Mouse (Mus musculus): ENCODE results near the gene Fam166b.

Fam166b gene

DNA sequence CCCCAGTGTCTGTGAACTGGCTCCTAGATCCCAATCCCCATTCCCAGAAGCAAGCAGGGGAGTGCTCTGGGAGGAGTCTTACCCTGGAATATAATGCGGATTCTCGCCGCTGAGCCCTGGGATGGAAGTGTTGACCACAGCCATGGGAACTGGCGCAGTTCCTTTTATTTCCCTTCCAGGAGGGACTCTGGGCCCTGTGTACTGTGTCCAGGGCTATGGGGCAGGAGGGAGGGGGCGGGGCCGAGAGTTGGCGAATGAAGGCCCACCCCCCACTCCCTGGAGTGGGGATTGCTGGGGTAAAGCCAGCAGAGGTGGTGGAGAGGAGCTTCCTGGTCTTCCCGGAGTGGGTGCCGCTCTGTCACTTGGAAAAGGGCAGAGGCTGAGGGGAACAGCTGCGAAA, at the start of gene Fam166b:
Fam166b (minus strand) TSS at position 189 of the 400 bp plus-strand sequence.
- no peak for DNase-seq (ENCODE audit: low spot score in 2 of 2)

DNA sequence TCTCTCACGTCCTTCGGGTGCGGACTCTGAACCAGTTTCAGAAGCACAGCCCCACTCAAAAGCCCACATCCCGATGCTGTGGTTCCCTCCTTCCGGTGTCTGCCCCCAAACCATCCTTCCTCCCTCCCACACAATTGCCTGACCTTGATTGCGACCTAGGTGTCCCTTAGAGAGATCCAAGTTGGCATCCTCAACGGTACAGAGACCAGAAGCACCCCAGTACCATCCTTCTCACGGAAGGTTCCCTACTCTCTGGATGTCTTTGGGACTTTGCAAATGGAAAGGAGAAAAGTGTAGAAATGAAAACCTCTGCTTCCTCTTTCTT, 49.6 kb upstream of the Fam166b start:
- DNase-seq (ENCODE audit: low spot score in 2 of 2): no peak

DNA sequence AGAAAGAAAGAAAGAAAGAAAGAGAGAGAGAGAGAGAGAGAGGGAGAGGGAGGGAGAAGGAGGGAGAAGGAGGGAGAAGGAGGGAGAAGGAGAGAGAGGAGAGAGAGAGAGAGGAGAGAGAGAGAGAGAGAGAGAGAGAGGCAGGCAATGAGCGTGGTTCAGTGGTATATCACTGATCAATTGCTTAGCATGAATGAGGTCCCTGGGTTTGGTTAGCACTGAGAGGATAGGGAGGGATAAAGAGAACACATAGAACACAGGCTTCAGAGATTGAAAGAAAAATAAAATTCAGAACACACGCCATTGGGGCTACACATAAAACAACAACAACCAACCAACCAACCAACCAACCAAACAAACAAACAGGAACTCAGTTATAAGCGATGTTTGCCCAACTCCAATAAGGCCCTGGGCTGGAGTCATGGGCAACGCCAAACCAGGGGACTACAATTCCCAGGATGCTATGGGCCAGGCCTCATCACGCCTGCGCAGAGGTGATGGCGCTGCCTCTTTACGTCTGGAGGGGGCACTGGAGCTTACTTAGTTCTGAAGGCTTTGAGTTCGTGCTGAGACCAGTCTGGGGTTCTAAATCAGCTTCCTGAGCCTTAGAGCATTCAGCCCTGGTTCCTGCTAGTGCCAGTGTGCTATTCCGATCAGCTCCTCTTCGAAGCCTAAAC, 49.1 kb upstream of the Fam166b start:
- peak; percentile 59 to 72 for DNase-seq (ENCODE audit: low spot score in 2 of 2)

DNA sequence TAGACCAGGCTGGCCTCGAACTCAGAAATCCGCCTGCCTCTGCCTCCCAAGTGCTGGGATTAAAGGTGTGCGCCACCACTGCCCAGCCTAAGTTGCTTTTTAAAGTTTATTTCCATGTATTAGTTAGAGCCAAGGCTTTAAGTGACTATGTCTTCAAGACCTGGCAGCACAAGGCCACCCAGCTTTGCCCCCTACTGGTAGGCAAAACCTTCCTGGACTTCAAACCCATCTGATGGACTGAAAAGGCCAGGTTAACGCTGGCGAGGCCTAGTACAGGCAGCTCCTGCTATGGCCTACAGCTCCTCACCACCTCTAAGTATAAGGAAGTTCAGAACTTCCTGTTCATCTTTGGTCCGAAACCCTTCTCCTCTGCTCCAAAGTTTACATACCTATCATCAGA, 47.7 kb upstream of the Fam166b start:
- DNase-seq (ENCODE audit: low spot score in 2 of 2): no peak

DNA sequence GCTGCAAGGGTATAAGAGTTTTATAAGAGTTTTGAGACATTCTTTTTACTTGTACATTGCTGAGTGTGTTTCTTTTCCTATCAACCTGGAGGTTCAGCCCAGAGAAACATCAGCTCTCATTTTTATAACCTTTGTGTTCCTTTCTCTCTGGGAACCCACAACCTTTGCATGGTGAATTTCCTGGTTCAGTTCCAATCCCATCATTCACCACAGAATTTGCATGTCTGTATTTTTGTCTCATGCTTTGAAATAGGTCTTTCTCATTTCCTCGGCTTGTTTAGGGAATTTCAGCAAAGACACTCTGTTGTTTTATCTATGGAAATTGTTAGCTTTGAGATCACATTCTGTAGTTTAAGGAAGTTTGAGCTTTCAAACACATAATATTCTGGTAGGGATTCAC, 44.7 kb upstream of the Fam166b start:
- DNase-seq (ENCODE audit: low spot score in 2 of 2): no peak

DNA sequence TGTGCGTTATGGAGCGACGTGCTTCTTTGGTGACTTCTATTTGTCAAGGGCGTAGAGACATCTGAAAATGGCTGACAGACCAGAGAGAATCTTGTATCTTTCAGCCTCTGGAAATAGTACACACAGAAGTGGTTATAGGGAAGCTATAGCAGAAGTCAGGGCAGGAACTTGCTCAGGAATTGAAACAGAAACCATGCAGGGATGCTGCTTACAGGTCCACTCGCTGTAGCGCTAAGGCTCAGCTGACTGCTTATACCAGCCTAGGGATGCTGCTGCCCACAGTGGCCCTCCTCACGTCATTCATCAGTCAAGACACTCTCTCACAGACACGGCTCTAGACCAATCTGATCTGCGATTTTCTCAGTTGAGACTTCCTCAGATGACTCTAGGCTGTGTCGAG, 41.4 kb upstream of the Fam166b start:
- no peak for DNase-seq (ENCODE audit: low spot score in 2 of 2)

DNA sequence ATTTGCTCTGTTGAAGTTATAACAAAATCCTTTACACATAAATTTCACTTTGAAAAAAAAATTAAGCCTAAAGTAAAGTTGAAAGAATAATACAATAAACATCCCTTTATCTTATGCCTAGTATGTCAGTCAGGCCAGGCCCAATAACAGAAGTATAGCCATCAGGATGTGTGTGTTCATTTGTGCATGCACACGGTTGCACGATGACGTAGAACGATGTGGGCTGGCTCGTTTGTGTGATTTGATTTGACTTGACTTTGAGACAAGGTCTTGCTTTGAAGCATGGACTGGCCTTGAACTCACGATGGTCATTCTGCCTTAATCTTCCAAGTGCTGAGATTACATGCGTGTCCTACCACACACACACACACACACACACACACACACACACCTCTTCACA, 37.9 kb upstream of the Fam166b start:
- DNase-seq (ENCODE audit: low spot score in 2 of 2): no peak

DNA sequence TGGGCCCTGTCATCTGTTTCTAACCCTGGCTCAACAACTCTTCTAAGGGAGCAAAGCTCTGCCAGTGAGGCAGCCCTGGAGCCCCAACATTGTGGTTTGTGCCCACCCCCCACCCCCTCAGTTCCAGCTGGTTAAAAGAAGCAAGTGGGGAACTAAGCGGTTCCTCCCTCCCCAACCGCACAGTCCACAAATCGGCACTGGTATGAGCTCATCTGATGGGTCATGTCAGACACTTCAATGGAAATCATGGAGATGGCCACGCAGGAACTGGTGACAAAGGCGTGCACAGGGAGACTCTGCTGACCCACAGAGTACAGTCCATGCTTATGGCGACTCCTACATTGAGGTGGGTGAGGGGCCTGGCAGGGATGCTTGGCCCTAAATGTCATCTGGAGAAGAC, 37.0 kb upstream of the Fam166b start:
- no peak for DNase-seq (ENCODE audit: low spot score in 2 of 2)

DNA sequence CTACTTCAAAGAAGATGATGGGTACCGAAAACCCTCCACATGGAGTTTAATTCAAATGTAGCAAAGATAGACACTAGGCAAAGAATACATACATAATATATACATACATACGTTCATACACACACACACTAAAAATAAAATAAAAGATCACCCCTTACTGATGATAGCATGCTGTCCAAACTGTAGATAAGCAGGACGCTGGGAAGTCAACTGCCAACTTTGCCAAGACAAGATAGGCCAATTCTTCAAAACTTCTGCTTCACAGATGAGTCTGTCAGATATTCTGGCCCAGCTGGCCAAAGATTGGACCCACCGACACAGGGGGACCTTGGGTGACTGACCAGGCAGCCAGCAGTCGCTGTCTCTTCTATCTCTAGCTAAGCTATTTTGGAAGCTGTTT, 34.2 kb upstream of the Fam166b start:
- DNase-seq (ENCODE audit: low spot score in 2 of 2): no peak

DNA sequence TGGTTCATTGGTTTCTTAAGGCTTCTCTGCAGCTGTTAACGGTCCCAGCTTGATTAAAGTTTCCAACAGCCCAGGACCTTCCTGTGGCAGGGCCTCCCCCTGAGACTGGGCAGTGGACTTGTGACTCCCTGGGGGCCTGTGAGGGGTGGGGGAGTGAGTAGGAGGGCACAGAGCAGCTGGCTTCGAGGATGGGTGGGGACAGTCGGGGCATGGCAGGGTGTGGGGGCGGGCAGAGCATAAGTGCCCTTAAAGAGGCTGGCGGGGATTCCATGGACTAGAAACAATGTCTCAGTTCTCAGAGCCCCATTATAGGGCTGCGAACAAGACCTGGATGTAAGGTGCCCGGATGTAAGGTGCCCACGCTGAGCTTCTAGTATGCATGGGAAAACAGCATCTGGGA, 28.2 kb upstream of the Fam166b start:
- DNase-seq (ENCODE audit: low spot score in 2 of 2): no peak

DNA sequence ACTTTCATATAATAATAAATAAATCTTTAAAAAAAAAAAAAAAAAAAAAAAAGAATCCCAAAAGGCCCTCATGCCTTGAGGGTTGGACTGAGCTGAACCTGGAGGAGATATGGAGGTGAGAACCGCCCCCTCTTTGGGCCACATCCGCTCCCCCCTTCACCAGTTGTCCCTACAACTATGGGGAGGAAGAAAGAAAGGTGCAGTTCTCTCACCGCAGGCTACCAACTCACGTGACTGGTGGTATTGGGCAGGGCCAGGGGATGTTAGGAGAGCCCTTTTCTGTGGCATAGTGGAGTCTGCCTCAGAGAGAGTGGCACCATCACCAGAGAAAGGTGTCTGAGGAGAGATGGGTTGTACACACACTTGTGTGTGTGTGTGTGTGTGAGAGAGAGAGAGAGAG, 27.5 kb upstream of the Fam166b start:
- DNase-seq (ENCODE audit: low spot score in 2 of 2): no peak

DNA sequence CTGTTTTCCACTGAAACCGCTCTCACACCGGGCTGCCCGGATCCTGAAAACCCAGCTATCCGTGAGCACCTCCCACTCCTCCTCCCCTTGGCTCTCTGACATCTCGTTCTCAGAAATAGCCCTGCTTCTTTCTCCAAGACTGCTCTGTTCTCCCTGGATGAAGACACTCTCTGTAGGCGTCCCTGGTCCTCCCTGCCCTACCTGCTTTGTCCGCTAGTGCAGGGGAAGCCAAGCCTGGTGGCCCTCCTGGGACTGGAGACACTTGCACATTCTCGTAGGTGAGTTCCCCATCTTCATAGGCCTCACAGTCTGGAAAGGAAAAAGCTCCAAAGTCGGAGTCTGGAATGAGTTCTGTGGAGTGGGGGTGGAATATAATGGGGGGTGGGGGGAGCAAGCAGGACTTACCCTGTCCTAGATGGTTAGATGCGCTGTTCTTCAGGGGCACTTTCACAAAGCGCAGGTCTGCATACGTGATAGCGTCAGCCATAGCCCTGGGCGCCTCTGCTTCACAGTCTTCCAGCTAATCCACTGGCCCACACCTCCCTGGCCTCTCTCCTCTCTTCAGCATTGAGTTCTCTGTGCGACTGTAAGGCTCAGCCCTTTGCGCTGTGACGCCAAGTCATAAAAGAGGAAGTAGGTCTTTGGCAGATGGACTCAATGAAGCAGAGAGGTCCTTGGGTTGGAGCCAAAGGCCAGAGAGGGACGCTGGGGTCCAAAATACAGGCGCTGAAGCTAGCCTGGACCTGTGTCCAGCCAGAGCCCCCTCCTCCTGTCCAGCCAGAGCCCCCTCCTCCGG, 25.3 kb upstream of the Fam166b start, which contains the start of gene Cd72:
Cd72 (minus strand) TSS at position 588 of the 796 bp plus-strand sequence.
- no peak for DNase-seq (ENCODE audit: low spot score in 2 of 2)

DNA sequence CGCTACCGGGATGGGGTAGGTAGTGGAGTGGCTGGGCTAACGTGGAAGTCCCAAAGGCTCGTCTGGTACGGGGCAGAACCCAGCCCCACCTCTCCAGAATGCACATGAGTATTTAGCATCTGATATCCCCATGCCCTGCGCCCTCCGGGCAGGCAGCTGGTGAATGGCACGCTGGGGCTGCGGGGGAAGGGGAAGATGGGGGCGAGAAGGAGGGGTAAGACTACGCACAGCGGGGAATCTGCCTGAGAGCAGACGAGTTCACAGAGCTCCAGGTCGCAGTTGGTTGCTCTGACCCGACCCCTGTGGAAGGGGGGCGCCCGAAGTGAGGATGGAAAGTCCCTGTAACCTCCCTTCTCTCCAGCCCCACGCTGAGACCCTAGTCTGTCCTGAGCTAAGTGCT, 24.5 kb upstream of the Fam166b start:
- no peak for DNase-seq (ENCODE audit: low spot score in 2 of 2)

DNA sequence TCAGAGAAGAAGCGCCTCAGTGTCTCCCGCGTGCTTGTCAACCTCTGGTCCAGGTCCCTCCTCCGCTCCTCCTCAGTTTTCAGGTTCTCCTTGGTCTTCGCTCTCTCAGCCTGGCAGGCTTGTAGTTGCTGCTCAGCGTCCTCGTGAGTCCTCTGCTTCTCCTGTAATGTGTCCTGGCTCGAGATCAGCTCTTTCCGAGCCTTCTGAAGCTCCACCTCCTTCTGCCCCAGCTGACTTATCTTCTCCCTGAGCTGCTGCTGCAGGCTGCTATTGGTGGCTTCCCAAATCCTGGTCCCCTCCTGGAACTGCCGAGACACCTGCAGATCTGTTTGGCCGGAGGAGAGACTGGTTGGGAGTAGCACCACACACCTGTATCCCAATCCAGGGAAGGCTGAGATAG, 23.4 kb upstream of the Fam166b start:
- DNase-seq (ENCODE audit: low spot score in 2 of 2): no peak

DNA sequence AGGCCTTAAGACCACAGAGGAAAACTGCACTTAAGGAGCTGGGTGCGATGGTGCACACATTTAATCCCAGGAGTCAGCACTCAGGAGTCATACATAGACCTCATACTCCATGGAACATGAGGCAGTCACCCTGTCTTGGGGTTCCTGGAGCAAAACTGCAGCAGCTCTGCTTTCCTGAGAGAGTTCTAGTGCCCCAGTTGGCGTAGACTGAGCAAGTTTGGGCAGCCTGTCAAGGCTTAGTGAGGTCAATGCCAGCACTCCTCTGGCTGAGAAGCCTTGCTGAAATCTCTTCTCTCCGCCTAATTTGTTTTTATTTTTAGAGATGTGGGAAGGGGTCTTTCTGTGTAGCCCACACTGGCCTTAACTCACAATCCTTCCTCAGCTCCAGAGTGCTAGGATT, 19.6 kb upstream of the Fam166b start:
- DNase-seq (ENCODE audit: low spot score in 2 of 2): no peak

DNA sequence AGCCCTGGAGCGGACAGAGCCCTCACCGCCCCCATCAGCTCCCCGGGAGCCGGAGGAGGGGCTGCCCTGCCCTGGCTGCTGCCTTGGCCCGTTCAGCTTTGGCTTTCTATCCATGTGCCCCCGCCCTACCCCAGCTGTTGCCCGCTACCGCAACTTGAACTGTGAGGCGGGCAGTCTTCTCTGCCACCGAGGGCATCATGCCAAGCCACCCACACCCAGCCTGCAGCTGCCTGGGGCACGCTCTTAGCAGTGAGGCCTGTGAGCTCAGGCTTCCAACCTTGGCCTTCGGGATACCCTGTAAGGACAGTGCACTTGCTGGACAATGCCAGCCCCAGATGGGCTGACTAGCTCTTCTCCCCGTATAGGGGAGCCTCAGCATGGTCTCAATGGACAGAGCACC, 18.3 kb upstream of the Fam166b start:
- no peak for DNase-seq (ENCODE audit: low spot score in 2 of 2)

DNA sequence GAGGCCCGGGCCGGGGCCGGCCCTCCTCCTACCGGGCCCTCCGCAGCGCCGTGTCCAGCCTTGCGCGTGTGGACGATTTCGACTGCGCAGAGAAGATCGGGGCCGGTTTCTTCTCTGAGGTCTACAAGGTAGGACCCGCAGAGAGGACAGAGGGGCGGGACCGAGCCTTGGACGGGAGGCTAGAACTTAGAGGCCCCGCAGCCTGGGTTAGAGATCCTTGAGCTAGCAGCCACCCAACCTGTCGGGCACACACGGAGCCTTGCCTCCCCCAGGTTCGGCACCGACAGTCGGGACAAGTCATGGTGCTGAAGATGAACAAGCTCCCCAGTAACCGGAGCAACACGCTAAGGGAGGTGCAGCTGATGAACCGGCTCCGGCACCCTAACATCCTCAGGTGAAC, 14.6 kb upstream of the Fam166b start:
- DNase-seq (ENCODE audit: low spot score in 2 of 2): no peak

DNA sequence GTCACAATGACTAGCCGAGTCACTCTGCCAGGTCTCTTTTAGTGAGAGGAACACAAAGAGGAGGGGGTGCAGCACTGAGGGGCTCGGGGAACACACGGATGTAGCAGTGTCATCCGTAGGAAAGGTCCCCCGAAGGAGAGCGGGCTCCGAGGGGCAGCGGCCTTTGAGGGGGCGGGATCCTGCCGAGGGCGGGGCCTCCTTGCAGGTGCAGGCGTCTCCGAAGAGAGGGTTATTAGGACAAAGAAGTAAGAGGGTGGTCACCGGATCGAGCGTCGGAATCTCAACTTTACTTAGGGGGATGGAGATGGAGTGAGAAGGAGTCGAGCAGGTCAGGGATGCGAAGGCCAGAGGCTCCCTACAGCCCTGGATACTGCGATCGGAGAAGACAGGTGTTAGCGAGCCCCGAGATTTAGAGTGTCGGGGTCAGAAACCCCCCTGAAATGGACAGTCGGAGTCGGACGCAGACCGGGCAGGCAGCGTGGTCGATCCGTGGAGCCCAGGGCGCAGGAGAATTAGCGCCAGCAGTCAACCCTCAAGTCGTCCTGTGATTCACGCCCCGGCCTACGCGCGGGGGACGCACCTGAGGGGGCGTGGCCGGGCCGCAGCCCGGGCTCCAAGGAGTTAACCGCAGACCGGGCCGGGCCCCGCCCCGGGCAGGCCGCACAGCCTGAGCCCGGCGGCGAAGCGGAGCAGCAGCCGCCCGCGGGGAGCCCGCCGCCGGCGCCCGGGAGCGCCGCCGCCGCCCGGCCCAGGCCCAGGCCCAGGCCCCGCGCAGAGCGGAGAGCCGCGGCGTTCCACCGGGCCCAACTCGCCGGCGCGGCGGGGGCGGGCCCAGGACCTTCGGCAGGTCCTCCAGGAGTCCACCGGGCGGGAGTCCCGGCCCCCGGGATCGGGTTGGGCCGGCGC, 13.8 kb upstream of the Fam166b start:
- peak; percentile 47 to 61 for DNase-seq (ENCODE audit: low spot score in 2 of 2)

DNA sequence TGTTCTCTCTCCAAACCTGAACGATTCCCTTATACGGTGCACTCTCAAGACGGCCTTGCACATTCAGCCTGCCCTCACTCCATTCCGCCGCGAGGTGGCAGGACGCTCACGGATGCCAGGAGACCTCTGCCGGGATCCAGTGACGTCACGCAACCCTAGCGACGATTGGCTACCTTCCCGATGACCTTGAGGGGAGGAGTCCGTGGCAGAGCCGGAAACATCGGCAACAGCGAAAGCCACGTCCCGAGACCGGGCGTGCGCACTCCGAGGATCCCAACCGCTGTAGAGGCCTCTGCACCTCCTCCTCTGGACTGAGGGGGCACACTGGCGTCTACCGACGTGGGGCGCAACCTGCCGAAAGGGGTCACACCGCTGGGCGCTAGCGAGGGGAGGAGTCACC, 13.1 kb upstream of the Fam166b start:
- peak; percentile 99 for DNase-seq (ENCODE audit: low spot score in 2 of 2)

DNA sequence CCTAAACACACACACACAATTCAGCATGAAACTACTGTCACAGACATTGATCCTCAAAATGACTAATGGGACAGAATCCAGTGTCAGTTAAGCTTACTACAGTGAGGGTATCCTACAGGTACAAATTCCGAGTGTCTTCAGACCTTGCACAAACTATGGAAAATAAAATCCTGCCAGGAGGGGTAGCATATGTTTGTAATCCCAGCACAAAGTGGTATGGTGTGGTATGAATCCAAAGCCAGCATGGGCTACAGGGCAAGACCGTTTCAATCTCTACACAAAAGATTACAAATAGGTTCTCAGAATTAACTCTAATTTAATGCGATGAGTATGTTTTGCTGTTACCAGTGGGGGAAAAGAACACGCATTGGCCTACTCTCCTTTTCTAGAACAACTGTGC, 12.7 kb upstream of the Fam166b start, which contains the start of gene Tesk1:
Tesk1 (plus strand) TSS at position 301 of the 400 bp plus-strand sequence.
- DNase-seq (ENCODE audit: low spot score in 2 of 2): no peak

DNA sequence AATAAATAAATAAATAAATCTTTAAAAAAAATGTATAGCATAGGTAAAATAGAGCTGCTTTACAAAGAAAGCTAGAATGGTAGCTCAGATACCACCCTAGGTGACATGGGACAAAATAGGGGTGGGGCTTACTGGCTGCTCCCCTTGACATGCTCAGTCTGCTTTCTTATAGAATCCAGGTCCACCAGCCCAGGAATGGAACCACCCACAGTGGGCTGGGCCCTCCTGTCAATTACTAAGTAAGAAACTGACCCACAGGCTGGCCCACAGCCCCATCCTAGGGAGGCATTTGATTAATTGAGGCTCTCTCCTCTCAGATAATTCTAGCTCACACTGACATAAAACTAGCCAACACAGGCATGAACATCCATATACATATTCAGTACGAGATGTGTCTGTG, 3.9 kb upstream of the Fam166b start:
- DNase-seq (ENCODE audit: low spot score in 2 of 2): no peak

DNA sequence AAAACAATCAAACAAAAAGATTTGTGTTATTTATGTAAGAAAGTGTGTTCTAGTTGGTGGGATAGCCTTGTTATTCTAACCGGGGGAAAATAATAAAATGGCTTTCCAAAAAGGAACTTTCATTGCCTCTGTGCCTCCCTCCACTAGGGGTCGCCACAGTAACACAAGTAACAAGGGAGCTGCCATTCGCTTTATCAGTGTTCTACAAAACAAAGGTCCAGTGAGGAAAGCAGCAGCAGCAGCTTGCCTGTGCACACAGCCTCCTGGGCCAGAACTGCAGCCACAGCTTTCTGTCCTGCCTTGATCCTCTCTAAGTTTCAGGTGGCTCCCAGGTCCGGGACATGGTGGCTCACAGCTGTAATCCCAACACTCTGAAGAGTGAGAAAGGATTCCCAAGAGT, 2.8 kb upstream of the Fam166b start:
- peak; percentile 69 to 84 for DNase-seq (ENCODE audit: low spot score in 2 of 2)

Data from cerebellum, postnatal 4 days (tissue).